Mouse (Mus musculus): ENCODE results near the gene Arhgef1. TPM values are rescaled to one million over a fixed set of nuclear protein-coding genes. Genes with fewer than 3 reads are reported as not detected.

Gene Arhgef1
- polyA plus RNA-seq, 1 experiment from 2014 or later = 73.7 TPM

- peak overlapping the region; percentile 88 for H3K9ac ChIP-seq (replicated peaks; ENCODE audit: low read depth, low read length)
- peak overlapping the region; percentile 50 for H3K27ac ChIP-seq (ENCODE audit: low read length)
- peak; percentile 9; the same call in 1 of the 2 replicates for ATAC-seq
- 5% methylated on average over 19 of the region's 19 CpGs for WGBS
- H3K9me3 ChIP-seq (ENCODE audit: control insufficient read depth, low read length) = no peaks in the 10 kb centered on the region
- peak overlapping the region; percentile 70 for H3K4me2 ChIP-seq (ENCODE audit: low read length)
- H3K4me3 ChIP-seq (replicated peaks; ENCODE audit: low read length) = peak overlapping the region; percentile 58
- peaks cover 16% of the 10 kb centered on the region for H3K4me1 ChIP-seq (replicated peaks; ENCODE audit: control insufficient read depth, insufficient read depth, low read length)
- no peaks in the 10 kb centered on the region for H3K27me3 ChIP-seq (replicated peaks; ENCODE audit: control insufficient read depth, insufficient read depth, low read length)
- 0 out of 2 replicates have a peak, but pooled peaks cover 2% of the 10 kb centered on the region for H3K36me3 ChIP-seq (ENCODE audit: control insufficient read depth, insufficient read depth)
Measured at GRCm38 (mm10) chr7:24971261-24971971, 68.7 kb downstream of the Arhgef1 start.

GRCm38 (mm10) chr7:24971972-24972893 lies 69.5 kb downstream of the Arhgef1 start, which contains the start of gene Rabac1:
Gene Rabac1, minus strand, starts transcription at chr7:24972754.
- ATAC-seq = peak; percentile 95
- peaks cover 2% of the 10 kb centered on the region; the same call in 1 of the 2 replicates for H3K36me3 ChIP-seq (ENCODE audit: control insufficient read depth, insufficient read depth)
- under 1% methylated on average over 45 of the region's 45 CpGs for WGBS
- peak within 1 kb of the TSS; percentile 88 for H3K9ac ChIP-seq (replicated peaks; ENCODE audit: low read depth, low read length)
- peak within 1 kb of the TSS; percentile 58 for H3K4me3 ChIP-seq (replicated peaks; ENCODE audit: low read length)
- peaks cover 16% of the 10 kb centered on the region for H3K4me1 ChIP-seq (replicated peaks; ENCODE audit: control insufficient read depth, insufficient read depth, low read length)
- H3K27ac ChIP-seq (ENCODE audit: low read length) = peak within 1 kb of the TSS; percentile 50
- no peaks in the 10 kb centered on the region for H3K9me3 ChIP-seq (ENCODE audit: control insufficient read depth, low read length)
- peak within 1 kb of the TSS; percentile 70 for H3K4me2 ChIP-seq (ENCODE audit: low read length)
- no peaks in the 10 kb centered on the region for H3K27me3 ChIP-seq (replicated peaks; ENCODE audit: control insufficient read depth, insufficient read depth, low read length)

- no peak overlapping the region for H3K4me2 ChIP-seq (ENCODE audit: low read length)
- H3K36me3 ChIP-seq (ENCODE audit: control insufficient read depth, insufficient read depth) = peaks cover 6% of the 10 kb centered on the region
- no peak overlapping the region for H3K4me3 ChIP-seq (replicated peaks; ENCODE audit: low read length)
- 81% methylated on average over 4 of the region's 4 CpGs for WGBS
- ATAC-seq = no peak
- H3K4me1 ChIP-seq (replicated peaks; ENCODE audit: control insufficient read depth, insufficient read depth, low read length) = peaks cover 16% of the 10 kb centered on the region
- H3K9me3 ChIP-seq (ENCODE audit: control insufficient read depth, low read length) = no peaks in the 10 kb centered on the region
- no peak overlapping the region for H3K27ac ChIP-seq (ENCODE audit: low read length)
- no peaks in the 10 kb centered on the region for H3K27me3 ChIP-seq (replicated peaks; ENCODE audit: control insufficient read depth, insufficient read depth, low read length)
- no peak overlapping the region for H3K9ac ChIP-seq (replicated peaks; ENCODE audit: low read depth, low read length)
Measured at GRCm38 (mm10) chr7:24973208-24973607, 70.5 kb downstream of the Arhgef1 start.

GRCm38 (mm10) chr7:24973902-24974301 lies 71.2 kb downstream of the Arhgef1 start:
- whole genome bisulfite sequencing = 75% methylated on average over 5 of the region's 5 CpGs
- H3K4me2 ChIP-seq (ENCODE audit: low read length) = no peak overlapping the region
- no peak overlapping the region for H3K27ac ChIP-seq (ENCODE audit: low read length)
- H3K4me3 ChIP-seq (replicated peaks; ENCODE audit: low read length) = no peak overlapping the region
- no peak for ATAC-seq
- H3K4me1 ChIP-seq (replicated peaks; ENCODE audit: control insufficient read depth, insufficient read depth, low read length) = peaks cover 16% of the 10 kb centered on the region
- no peaks in the 10 kb centered on the region for H3K9me3 ChIP-seq (ENCODE audit: control insufficient read depth, low read length)
- no peak overlapping the region for H3K9ac ChIP-seq (replicated peaks; ENCODE audit: low read depth, low read length)
- no peaks in the 10 kb centered on the region for H3K27me3 ChIP-seq (replicated peaks; ENCODE audit: control insufficient read depth, insufficient read depth, low read length)
- H3K36me3 ChIP-seq (ENCODE audit: control insufficient read depth, insufficient read depth) = peaks cover 11% of the 10 kb centered on the region

GRCm38 (mm10) chr7:24974893-24975595 lies 72.3 kb downstream of the Arhgef1 start:
- WGBS = 29% methylated on average over 9 of the region's 9 CpGs
- peaks cover 11% of the 10 kb centered on the region for H3K4me1 ChIP-seq (replicated peaks; ENCODE audit: control insufficient read depth, insufficient read depth, low read length)
- no peak overlapping the region for H3K9ac ChIP-seq (replicated peaks; ENCODE audit: low read depth, low read length)
- H3K27me3 ChIP-seq (replicated peaks; ENCODE audit: control insufficient read depth, insufficient read depth, low read length) = no peaks in the 10 kb centered on the region
- no peaks in the 10 kb centered on the region for H3K9me3 ChIP-seq (ENCODE audit: control insufficient read depth, low read length)
- no peak overlapping the region for H3K4me2 ChIP-seq (ENCODE audit: low read length)
- H3K36me3 ChIP-seq (ENCODE audit: control insufficient read depth, insufficient read depth) = peaks cover 16% of the 10 kb centered on the region
- no peak overlapping the region for H3K27ac ChIP-seq (ENCODE audit: low read length)
- ATAC-seq = no peak
- H3K4me3 ChIP-seq (replicated peaks; ENCODE audit: low read length) = no peak overlapping the region

Small RNAs within 50 kb of the gene (microRNA-seq; reads per million reads assigned to microRNA genes)
- not detected for gene Mir7046

Other genes with a start within 250 kb of the Arhgef1 start
- gene Tex101, start 226.2 kb upstream of the Arhgef1 start, polyA plus RNA-seq (2015; fragmentation: Nextera tagmentation; extraction: Ambion mirVana) = not detected in 2 replicates
- not detected in 2 replicates for gene BC049730, start 193.7 kb upstream of the Arhgef1 start, polyA plus RNA-seq (2015; fragmentation: Nextera tagmentation; extraction: Ambion mirVana)
- gene Gm4763, start 176.0 kb upstream of the Arhgef1 start, polyA plus RNA-seq (2015; fragmentation: Nextera tagmentation; extraction: Ambion mirVana) = not detected in 2 replicates
- 0.23 TPM in 1 of 2 replicates, not detected in the other for gene Cd177, start 142.6 kb upstream of the Arhgef1 start, polyA plus RNA-seq (2015; fragmentation: Nextera tagmentation; extraction: Ambion mirVana)
- not detected in 2 replicates for gene Ceacam10, start 125.7 kb upstream of the Arhgef1 start, polyA plus RNA-seq (2015; fragmentation: Nextera tagmentation; extraction: Ambion mirVana)
- 23.0 and 28.5 TPM in 2 replicates for gene Gm9844, start 40.7 kb upstream of the Arhgef1 start, polyA plus RNA-seq (2015; fragmentation: Nextera tagmentation; extraction: Ambion mirVana)
- not detected in 2 replicates for gene Lypd4, start 33.0 kb upstream of the Arhgef1 start, polyA plus RNA-seq (2015; fragmentation: Nextera tagmentation; extraction: Ambion mirVana)
- not detected in 2 replicates for gene Dmrtc2, start 32.9 kb upstream of the Arhgef1 start, polyA plus RNA-seq (2015; fragmentation: Nextera tagmentation; extraction: Ambion mirVana)
- gene Rps19, start 18.5 kb upstream of the Arhgef1 start, polyA plus RNA-seq (2015; fragmentation: Nextera tagmentation; extraction: Ambion mirVana) = 1,290 and 1,309 TPM in 2 replicates
- gene Cd79a, start 5.5 kb upstream of the Arhgef1 start, polyA plus RNA-seq (2015; fragmentation: Nextera tagmentation; extraction: Ambion mirVana) = 0.16 and 0.19 TPM in 2 replicates
- gene Gm4881, start 41.6 kb downstream of the Arhgef1 start, polyA plus RNA-seq (2015; fragmentation: Nextera tagmentation; extraction: Ambion mirVana) = 0.37 TPM in 1 of 2 replicates, not detected in the other
- 200 and 220 TPM in 2 replicates for gene Rabac1, start 69.8 kb downstream of the Arhgef1 start, polyA plus RNA-seq (2015; fragmentation: Nextera tagmentation; extraction: Ambion mirVana)
- gene Atp1a3, start 103.0 kb downstream of the Arhgef1 start, polyA plus RNA-seq (2015; fragmentation: Nextera tagmentation; extraction: Ambion mirVana) = 227 and 278 TPM in 2 replicates
- 10.4 and 16.9 TPM in 2 replicates for gene Grik5, start 169.4 kb downstream of the Arhgef1 start, polyA plus RNA-seq (2015; fragmentation: Nextera tagmentation; extraction: Ambion mirVana)
- 36.6 and 38.4 TPM in 2 replicates for gene Zfp574, start 169.7 kb downstream of the Arhgef1 start, polyA plus RNA-seq (2015; fragmentation: Nextera tagmentation; extraction: Ambion mirVana)

Measured in forebrain, embryonic 16.5 days (tissue).